Mouse (Mus musculus) heart, postnatal 0 days (tissue): ENCODE measurements at regions not wholly inside any gene's neighbourhood (a gene's known extent, or its start where the extent isn't known, plus 50 kb on each side); places are given as distances from the start of the nearest gene placed in this dataset.

Experiments
- ATAC-seq: fragments of 200-750 bp; cut with Nextera tagmentation; 2 replicates; pipeline ENCODE4 v1.8.0; 2017; ENCODE audit warnings: low read depth, moderate number of reproducible peaks, moderate library complexity; ENCODE audit not compliant: insufficient read depth
- DNase-seq: peaks from one replicate; pipeline ENCODE4 v3.0.0-alpha.2; 2016; ENCODE audit warnings: low spot score
- H3K27ac ChIP-seq: fragments of 300-500 bp; sonication (generic); 2 replicates; pipeline ENCODE4 v1.5.1; 2014; ENCODE audit warnings: low read depth, mild to moderate bottlenecking
- H3K27me3 ChIP-seq: fragments of 300-500 bp; sonication (generic); 2 replicates; pipeline ENCODE4 v1.6.1; 2014; ENCODE audit warnings: low read length, mixed read lengths; ENCODE audit not compliant: control insufficient read depth, insufficient read depth
- H3K36me3 ChIP-seq: fragments of 300-500 bp; sonication (generic); replicated peaks from 2 replicates; pipeline ENCODE4 v1.6.1; 2014; ENCODE audit warnings: low read length, mixed read lengths; ENCODE audit not compliant: control insufficient read depth, insufficient read depth
- H3K4me1 ChIP-seq: fragments of 300-500 bp; sonication (generic); 2 replicates; pipeline ENCODE4 v1.6.1; 2014; ENCODE audit warnings: antibody characterized with exemption; ENCODE audit not compliant: control insufficient read depth, insufficient read depth
- H3K4me2 ChIP-seq: fragments of 300-500 bp; sonication (generic); 2 replicates; pipeline ENCODE4 v1.6.1; 2014; ENCODE audit warnings: low read depth, mild to moderate bottlenecking, low read length, moderate library complexity
- H3K4me3 ChIP-seq: fragments of 300-500 bp; sonication (generic); 2 replicates; pipeline ENCODE4 v1.5.1; 2014; ENCODE audit warnings: low read depth, low read length
- H3K9ac ChIP-seq: fragments of 300-500 bp; sonication (generic); replicated peaks from 2 replicates; pipeline ENCODE4 v1.6.1; 2014; ENCODE audit warnings: low read depth, low read length, mixed read lengths
- H3K9me3 ChIP-seq: fragments of 300-500 bp; sonication (generic); replicated peaks from 2 replicates; pipeline ENCODE4 v1.6.1; 2016; ENCODE audit warnings: low read length; ENCODE audit not compliant: control insufficient read depth
- CTCF ChIP-seq: IDR thresholded peaks from 2 replicates; pipeline ENCODE4 v1.5.1; 2016; ENCODE audit warnings: antibody characterized with exemption, control low read depth, low read depth
- EP300 ChIP-seq: IDR thresholded peaks from 2 replicates; pipeline ENCODE4 v1.6.1; 2016; ENCODE audit warnings: antibody characterized with exemption, low read depth
- WGBS: fragments of 180-500 bp; shearing (Covaris S2); extraction: QIAGEN DNeasy Blood & Tissue Kit; methylation state at CpG from one replicate; pipeline ENCODE4 v1.1.7; 2014; 5-methylcytosine and 5-hydroxymethylcytosine counted together

DNA sequence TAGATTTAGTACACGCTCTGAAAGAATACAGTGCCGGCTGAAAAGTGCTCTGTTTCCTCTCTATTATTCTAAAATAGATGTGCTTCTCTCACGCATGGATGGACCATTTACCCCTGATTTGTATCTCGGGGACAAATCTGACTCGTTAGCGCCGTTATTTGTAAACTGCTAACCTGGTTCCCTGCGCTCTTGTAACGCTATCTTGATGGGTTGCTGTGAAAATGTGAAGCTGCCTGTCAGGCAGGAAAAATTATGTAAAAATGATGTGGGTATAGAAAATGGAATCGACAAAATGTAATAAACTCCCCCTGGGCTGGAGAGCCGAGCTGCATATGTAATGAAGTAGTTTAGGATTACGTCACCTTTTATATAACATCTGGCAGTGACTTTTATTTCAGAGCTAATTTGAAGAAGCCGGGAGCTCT, 59.4 kb upstream of the Slc30a5 start:
- H3K4me3 ChIP-seq, result no peak overlapping the region
- no peak overlapping the region for H3K9ac ChIP-seq
- H3K4me1 ChIP-seq, result no peaks in the 10 kb centered on the region
- no peaks in the 10 kb centered on the region for H3K9me3 ChIP-seq
- ATAC-seq (no peak), DNase-seq (peak; percentile 30)
- H3K4me2 ChIP-seq, result peak overlapping the region; percentile 24; the same call in 1 of the 2 replicates
- H3K36me3 ChIP-seq, result no peaks in the 10 kb centered on the region
- H3K27me3 ChIP-seq, result no peaks in the 10 kb centered on the region
- no peak overlapping the region for H3K27ac ChIP-seq
- TF ChIP-seq EP300 (no peak), CTCF (no peak)
- 51% methylated on average over 13 of the region's 13 CpGs for WGBS

GRCm38 (mm10) chr13:100892204-100892603, 59.0 kb upstream of the Slc30a5 start:
- Histone ChIP-seq H3K9me3 (no peaks in the 10 kb centered on the region), H3K9ac (no peak overlapping the region), H3K4me3 (no peak overlapping the region), H3K27me3 (no peaks in the 10 kb centered on the region), H3K4me1 (no peaks in the 10 kb centered on the region), H3K36me3 (no peaks in the 10 kb centered on the region), H3K27ac (no peak overlapping the region), H3K4me2 (peak overlapping the region; percentile 24; the same call in 1 of the 2 replicates)
- WGBS, result 17% methylated on average over 13 of the region's 13 CpGs
- TF ChIP-seq CTCF, result peak; percentile 99
- TF ChIP-seq EP300, result no peak
- ATAC-seq, result no peak
- DNase-seq, result peak; percentile 70

GRCm38 (mm10) chr13:100890457-100890856, 57.2 kb upstream of the Slc30a5 start:
- H3K27ac ChIP-seq, result no peak overlapping the region
- no peaks in the 10 kb centered on the region for H3K36me3 ChIP-seq
- no peak overlapping the region for H3K9ac ChIP-seq
- ATAC-seq (no peak), DNase-seq (no peak)
- no peak for TF ChIP-seq CTCF
- no peak for TF ChIP-seq EP300
- 80% methylated on average over 6 of the region's 6 CpGs for WGBS
- H3K4me2 ChIP-seq, result no peak overlapping the region
- no peaks in the 10 kb centered on the region for H3K4me1 ChIP-seq
- no peaks in the 10 kb centered on the region for H3K27me3 ChIP-seq
- no peak overlapping the region for H3K4me3 ChIP-seq
- H3K9me3 ChIP-seq, result no peaks in the 10 kb centered on the region

GRCm38 (mm10) chr13:100888481-100888880, 55.3 kb upstream of the Slc30a5 start:
- H3K4me2 ChIP-seq, result no peak overlapping the region
- no peak overlapping the region for H3K4me3 ChIP-seq
- WGBS, result 87% methylated on average over 5 of the region's 5 CpGs
- H3K36me3 ChIP-seq, result no peaks in the 10 kb centered on the region
- ATAC-seq, result no peak
- H3K4me1 ChIP-seq, result no peaks in the 10 kb centered on the region
- H3K9me3 ChIP-seq, result no peaks in the 10 kb centered on the region
- H3K27ac ChIP-seq, result no peak overlapping the region
- H3K27me3 ChIP-seq, result no peaks in the 10 kb centered on the region
- H3K9ac ChIP-seq, result no peak overlapping the region
- no peak for TF ChIP-seq EP300
- TF ChIP-seq CTCF, result no peak
- DNase-seq, result no peak

DNA sequence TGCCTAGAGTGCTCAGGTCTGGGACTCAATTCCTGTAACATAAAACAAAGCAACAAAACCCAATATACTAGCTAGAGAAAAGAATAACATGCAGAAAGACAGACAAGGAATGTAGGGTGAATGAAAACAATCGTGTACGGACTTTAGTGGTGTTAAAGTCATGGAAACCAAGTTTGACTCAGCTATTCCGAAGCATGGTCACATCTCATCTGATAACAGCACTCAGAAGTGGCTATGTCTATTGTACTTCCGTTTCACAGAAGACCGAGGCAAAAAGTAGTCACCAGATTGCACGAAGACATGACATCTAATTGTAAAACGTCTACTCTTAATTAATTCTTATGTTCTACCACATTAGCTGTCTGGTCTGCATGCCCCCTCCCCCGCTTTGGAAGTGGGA, 50.5 kb upstream of the Slc30a5 start:
- no peak overlapping the region for H3K4me3 ChIP-seq
- no peaks in the 10 kb centered on the region for H3K4me1 ChIP-seq
- H3K9ac ChIP-seq, result no peak overlapping the region
- H3K27me3 ChIP-seq, result no peaks in the 10 kb centered on the region
- WGBS, result 71% methylated on average over 8 of the region's 8 CpGs
- no peaks in the 10 kb centered on the region for H3K36me3 ChIP-seq
- DNase-seq (no peak), ATAC-seq (no peak)
- no peak overlapping the region for H3K4me2 ChIP-seq
- TF ChIP-seq CTCF, result no peak
- no peak for TF ChIP-seq EP300
- H3K9me3 ChIP-seq, result no peaks in the 10 kb centered on the region
- H3K27ac ChIP-seq, result no peak overlapping the region
